Mouse (Mus musculus) c-Kit-positive CD71-negative TER-119-negative erythroid progenitor cells, embryonic 14.5 days (primary cell): ENCODE data around the gene Slamf7.

Experiments used
- DNase-seq: peaks from one replicate; pipeline ENCODE4 v3.0.0-alpha.2; 2013; ENCODE audit warnings: low read depth

Slamf7 gene

DNA sequence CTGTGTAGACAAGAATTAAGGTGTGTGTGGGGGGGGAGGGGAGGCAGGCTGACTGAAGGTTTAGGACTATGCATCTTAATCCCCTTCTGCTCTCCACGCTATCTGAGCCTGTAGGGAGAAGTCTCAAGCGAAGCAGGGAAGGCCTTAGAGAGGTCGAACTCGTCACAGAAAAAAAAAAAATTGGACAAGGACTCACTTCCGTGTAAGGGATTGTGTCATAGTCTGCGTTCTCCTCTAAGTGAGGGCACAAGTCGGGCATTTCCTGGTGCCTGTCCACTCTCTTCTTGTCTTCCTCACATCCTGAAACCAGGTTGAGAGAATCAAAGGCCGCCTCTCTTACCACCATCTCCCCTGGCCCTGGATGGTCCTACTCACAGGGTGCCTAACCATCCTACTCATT, 15.7 kb downstream of the Slamf7 start:
- no peak for DNase-seq

DNA sequence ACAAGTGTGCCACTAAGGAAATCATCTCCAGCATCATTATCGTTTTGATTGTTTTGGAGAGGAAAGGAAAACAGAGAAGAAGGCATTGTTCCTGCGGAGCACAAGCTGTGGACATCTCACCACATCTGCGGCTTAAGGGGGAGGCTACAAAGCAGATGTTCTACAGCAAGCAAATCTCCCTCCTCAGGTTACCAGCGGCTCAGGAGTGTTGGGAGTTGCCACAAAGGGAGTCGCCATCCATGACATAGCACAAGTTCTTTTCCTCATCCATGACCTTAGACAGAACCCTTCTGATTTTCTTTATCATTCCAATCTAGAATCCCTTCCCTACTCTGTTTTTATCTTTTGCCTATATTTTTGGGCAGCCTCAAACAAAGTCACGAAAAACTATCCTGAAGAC, 17.1 kb downstream of the Slamf7 start:
- no peak for DNase-seq

DNA sequence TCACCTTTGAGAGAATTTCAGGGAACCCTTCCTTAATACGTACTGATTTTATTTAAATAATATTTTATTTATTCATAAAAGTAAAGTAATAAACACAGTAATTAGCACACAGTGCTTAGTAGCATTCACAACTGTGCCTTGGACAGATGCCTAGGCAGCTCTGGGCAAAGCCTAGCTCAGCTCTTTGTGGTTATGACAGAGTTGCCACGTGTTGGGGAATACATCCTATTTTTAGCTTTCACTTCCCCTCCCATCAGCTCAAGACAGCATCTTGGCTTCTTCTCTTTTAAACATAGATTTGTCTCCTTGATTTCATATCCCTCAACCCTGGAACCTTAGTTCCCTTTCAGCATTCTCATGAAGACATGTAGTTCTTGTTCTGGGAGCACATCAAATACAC, 21.4 kb downstream of the Slamf7 start:
- DNase-seq, result no peak

DNA sequence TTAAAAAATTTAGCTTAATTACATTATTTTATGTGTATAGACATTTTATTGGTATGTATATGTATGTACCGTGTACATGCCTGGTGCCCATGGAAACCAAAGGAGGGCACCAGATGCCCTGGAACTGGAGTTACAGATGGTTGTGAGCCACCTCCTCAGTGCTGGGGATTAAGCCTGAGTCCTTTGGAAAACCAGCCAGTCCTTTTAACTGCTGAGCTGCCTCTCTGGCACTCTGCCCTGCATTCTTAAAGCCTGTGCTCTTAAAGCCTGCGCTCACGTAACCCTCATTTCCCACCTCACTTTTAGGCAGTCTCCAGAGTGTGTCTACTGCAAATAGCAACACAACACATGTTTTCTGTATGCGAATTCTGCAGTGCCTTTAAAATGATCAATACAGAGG, 21.9 kb downstream of the Slamf7 start:
- no peak for DNase-seq

DNA sequence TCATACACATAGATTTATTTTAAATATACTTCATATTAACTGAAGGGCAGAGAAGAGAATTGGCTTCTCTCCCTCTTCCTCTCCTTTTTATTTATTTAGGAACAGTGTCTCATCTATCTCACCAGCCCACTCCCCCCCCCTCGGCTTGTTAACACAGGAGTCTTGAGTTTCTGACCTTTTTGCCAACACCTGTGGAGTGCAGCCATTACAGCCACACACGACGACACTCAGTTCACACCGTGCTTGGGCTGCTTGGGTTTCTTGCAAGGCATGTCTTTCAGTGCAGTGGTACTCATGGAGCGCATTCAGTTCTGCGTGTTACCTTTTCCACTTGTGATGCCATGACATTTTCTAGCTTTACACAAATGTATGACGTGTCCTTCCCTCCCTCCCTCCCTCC, 22.8 kb downstream of the Slamf7 start:
- DNase-seq, result no peak

DNA sequence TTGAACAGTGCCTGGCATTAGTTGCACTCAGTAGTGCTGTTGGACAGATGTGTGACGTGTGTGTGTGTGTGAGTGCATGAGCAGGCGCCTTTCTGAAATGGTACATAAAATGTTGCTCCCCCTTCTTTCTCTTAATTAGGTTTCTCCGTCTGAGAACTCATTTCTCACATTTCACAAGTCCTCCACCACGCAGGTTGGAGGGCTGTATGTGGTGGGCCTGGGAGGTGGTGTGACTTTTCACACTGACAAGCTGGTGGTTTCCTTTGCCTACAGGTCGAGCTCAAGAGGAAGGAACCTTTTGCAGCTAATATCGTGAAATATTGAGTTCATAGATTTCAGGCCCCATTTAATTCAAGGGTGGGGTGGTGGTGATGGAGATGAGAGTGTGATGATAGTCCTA, 23.7 kb downstream of the Slamf7 start:
- no peak for DNase-seq

DNA sequence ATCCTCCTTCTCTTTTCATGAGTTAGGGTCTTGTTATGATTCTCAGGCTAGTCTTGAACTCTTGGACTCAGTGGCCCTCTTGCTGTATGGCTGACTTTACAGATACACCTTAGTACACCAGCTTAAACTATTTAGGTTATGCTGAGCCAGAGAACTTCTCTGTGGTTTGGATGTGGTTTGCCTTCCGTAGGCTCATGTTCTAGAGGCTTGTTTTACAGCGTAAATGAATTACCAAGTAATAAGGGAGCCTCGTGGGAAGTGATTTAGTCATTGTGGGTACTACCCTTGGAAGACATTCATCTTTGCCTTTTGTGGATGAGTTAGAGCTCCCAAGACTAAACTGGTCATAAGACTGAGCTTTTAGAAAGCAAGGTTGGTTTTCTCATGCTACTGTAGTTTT, 25.0 kb downstream of the Slamf7 start:
- DNase-seq, result no peak

DNA sequence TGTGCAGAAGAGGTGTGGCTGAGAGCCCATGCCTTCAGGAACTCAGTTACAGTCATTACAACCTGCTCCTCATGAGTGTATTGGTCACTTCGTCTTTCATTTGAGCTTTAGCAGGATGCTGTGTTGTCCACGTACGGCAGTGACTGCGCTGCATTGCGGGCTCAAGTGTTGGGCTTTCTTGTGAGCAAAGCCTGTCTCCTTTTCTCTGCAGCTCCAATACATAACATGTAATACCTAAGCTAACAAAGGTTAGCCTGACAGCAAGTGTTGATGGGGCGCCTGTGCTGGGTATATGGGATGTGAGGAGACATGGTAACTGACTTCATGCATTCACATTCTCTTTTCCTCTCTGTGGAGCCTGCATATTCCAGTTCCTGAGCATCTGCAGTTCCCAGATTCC, 32.7 kb downstream of the Slamf7 start:
- no peak for DNase-seq

DNA sequence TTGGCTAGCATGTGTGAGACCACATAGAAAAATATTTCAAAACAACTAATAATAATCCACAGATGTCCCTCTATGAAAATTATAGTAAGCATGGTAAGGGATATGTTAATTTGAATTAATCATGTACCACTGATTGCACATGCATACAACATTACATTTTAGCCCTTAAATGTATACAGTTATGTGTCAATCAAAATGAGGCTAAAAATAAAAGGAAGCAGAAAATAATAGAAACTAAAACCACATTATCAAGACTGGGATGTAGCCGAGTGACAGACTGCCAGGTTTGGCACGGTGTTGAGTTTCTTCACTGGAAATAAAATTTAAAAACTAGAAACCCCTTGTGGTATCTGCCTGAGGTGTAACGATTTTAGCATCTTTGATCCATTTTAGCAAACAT, 33.2 kb downstream of the Slamf7 start:
- no peak for DNase-seq

DNA sequence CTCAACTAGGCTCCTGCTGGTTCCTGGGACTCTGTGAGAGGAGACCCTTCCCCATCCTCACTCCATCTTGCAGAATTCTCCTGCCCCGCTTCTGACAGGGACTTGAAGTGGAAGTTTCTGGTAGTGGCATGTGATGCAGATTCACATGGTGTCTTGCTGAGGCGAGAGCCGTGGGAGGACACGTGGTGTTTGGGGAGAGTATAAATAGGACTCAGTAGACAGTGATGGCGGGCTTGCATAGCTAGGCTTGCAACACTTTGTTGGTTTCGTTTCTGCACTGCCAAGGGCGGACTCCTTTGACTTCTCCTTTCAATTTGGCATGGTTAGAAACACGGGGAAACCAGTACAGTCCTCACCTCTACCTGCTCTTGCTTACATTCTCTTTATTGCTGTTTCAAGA, 33.8 kb downstream of the Slamf7 start:
- no peak for DNase-seq

DNA sequence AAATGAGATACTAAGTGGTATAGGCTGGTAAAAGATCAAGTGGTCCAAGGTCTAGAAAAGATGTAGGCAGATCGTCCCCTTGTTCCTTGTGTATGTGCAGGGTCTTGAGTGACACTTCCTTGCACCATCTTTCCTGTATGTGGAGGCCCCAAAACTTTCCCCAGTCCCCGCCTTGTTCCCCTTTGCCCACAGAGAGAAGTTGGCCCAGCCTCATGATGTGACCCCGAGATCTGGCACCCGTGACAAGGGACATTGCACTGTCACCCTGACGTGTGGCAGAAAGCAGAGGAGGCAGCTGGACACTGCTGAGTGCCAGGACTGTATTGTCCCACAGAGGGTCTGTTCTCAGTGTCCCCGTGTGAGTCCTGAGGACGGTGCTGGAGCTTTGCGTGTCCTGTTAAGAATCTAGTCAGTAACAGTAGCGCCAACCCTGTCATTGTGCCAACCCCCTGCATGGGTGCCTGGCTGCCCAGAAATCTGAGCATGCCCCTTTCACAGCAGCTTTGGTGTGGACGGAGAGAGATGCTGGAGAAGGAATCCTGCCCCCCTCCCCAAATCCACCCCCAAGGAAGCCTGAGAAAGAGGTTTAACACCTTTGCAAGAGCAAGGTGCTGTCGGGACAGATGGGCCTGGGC, 35.8 kb downstream of the Slamf7 start:
- no peak for DNase-seq

DNA sequence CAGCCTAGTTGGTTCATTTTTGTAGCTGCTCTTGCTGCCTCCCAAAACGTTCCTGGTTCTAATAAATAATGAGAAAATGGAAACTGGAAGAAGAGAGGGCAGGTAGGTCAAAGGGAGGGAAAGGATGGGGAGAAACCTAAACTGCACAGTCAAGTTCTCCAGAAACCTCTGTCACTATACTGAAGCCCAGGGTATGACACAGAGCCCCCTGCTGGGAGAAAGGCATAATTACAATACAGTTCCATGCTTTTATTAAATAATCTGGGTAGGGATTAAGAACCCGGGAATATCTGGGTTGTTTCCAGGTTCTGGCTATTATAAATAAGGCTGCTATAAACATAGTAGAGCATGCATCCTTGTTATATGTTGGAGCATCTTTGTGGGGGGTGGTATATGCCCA, 38.9 kb downstream of the Slamf7 start:
- DNase-seq, result no peak

DNA sequence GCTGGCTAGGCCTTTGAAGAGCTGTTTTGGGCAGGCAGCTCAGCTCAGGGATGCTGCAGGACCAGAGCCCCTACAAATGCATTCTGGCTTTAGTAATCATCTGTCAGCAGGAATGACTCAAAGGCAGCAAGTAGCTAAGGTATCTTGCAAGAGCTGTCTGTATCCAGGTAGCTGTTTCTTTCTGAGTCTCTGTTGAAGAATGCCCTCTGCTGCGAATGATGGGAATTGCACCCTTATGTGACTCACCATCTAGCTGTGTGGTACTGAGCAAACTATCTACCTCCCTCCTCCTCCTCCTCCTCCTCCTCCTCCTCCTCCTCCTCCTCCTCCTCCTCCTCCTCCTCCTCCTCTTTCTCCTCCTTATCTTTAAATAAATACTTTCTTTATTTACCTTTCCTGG, 42.1 kb downstream of the Slamf7 start:
- peak; percentile 50 for DNase-seq

DNA sequence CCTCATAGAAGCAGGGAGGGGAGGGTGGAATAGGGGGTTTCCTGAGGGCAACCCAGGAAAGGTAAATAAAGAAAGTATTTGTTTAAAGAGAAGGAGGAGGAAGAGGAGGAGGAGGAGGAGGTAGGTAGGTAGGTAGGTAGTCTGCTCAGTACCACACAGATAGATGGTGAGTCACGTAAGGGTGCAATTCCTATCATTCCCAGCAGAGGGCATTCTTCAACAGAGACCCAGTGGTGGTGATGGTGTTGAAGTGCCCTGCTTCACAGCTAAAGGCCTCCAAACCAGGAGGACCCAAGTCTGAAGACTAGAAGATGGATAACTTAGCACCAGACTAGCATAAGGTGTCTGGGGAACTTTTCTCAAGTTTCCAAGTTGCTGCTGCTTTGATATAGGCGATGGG, 42.8 kb downstream of the Slamf7 start:
- peak; percentile 58 for DNase-seq

DNA sequence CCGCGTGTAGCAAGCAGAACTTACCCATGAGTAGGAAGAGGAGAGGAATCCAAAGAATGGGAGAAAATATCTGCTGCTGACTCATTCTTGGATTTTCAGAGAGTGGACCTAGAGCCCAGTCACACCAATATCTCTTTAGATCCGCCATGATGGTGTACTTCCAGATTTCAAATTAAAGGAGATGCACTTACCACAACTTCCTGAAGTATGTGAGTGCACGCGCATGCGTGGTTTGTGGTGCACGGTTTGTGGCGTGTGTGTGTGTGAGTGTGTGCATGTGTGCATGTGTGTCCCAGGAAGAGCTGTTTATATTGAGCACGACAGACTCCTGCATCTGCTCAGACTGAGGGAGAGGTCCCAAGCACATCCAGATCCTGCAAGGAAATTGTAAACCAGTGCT, 45.7 kb downstream of the Slamf7 start, which contains the start of gene Ly9:
Gene Ly9 (minus strand): TSS at position 235 of the 400 bp plus-strand sequence.
- peak; percentile 46 for DNase-seq

DNA sequence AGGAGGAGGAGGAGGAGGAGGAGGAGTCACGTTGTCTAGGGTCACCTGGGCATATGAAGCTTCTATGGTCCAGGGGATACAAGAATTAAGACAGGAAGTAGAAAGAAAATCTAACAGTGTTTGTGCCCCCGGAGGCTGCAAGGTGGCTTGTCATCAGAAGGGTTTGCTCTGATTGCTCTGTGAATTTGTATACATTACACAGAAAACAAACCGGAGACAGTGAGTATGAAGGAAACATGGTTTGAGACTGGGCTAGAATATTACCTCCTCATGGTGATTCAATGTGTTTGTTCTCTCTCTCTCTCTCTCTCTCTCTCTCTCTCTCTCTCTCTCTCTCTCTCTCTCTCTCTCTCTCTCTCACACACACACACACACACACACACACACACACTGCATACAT, 46.2 kb downstream of the Slamf7 start:
- DNase-seq, result no peak

DNA sequence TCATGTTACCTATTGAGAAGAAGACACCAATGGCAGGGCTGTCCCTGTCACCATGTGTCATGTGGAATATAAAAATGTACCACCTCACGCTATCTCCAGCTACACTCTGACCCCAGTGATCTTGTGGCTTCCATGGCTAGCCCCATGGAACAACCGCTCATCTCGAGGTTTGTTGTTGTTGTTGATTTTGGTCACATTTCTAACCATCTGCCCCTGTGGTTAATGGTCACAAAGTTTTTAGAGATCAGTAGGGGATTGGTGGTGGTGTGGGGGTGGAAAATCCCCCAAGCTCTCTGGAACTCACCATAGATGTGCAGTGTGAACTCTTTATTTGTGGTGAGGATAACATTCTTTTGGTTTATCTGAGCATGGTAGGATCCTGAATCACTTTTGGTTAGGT, 48.1 kb downstream of the Slamf7 start:
- no peak for DNase-seq

DNA sequence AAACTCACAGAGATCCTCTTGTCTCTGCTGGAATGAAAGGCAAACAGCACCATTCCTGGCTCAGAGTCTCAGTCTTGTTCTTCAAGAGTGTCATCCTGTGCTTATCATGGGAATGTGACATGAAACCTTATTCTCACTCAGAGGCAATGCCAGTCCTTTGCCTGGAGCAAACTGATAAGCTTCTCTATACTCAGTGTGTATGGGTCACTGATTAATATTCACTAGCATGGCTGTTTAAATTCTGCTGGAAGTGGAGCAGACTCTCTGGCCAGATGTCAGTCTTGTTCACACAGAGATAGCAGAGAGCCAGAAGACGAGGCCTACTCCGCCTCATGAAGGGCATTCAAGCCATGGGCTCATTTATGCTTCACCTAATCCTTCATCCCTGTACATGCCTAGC, 68.3 kb downstream of the Slamf7 start:
- no peak for DNase-seq
